Mouse (Mus musculus): Measurements from ENCODE around the gene Pde8a. TPM values are rescaled to one million over a fixed set of nuclear protein-coding genes. Genes with fewer than 3 reads are reported as not detected.

Pde8a gene
- polyA plus RNA-seq, 1 experiment: 14.1 TPM

Other genes with a start within 250 kb of the Pde8a start
- 15.1 and 16.7 TPM in 2 replicates for gene Zfp592, start 219.9 kb upstream of the Pde8a start, polyA plus RNA-seq (2012; rRNA removed)
- gene Alpk3, start 156.0 kb upstream of the Pde8a start, polyA plus RNA-seq (2012; rRNA removed): 0.03 and 0.13 TPM in 2 replicates
- 0.01 and 0.03 TPM in 2 replicates for gene Slc28a1, start 98.8 kb upstream of the Pde8a start, polyA plus RNA-seq (2012; rRNA removed)
- gene Rps17, start 131.7 kb downstream of the Pde8a start, polyA plus RNA-seq (2012; rRNA removed): 2,204 and 2,273 TPM in 2 replicates
- 52.4 and 67.9 TPM in 2 replicates for gene Cpeb1, start 241.9 kb downstream of the Pde8a start, polyA plus RNA-seq (2012; rRNA removed)